Mouse (Mus musculus): ENCODE measurements around the gene Acat1.
A peak's percentile ranks its signal among the peaks of the same experiment; 100 is the strongest.

Gene Acat1

GRCm38 (mm10) chr9:53535416-53536320, 74.5 kb downstream of the Acat1 start:
- DNase-seq (ENCODE audit: low spot score in 2 of 2) = peak in 1 of 2 experiments; percentile 5

Measured in frontal cortex, postnatal 10 days (tissue).